Mouse (Mus musculus): ENCODE results near the gene Rhox4d. TPM values are rescaled to one million over a fixed set of nuclear protein-coding genes. Genes with fewer than 3 reads are reported as not detected.
"Not testable (repeated sequence)": the region's sequence is repeated elsewhere in the genome, so short reads cannot be mapped to it uniquely, and the experiment has no call there.

Rhox4d gene
- not detected in 2 replicates for total RNA-seq (2014; rRNA removed)
- not detected in 2 replicates for polyA plus RNA-seq (2015; fragmentation: Nextera tagmentation; extraction: Ambion mirVana)

DNA sequence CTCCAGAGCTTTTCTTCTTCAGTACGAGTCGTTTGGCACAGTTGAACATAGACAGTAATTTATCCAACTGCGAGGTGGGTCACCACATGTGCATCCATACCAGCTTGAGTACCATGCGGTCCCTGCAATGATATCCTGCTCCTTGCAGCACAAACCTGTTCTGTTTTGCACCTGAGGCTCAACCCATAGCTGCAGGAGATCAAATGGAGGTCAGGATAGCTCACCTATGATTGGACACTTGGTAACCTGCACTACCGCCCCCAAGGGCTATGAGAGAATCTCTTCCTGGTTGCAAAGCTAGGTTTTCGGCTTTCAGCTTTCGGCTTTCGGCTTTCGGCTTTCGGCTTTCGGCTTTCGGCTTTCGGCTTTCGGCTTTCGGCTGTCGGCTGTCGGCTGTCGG lies at the start of gene Rhox4d:
Gene Rhox4d (plus strand): TSS at position 301 of the 400 bp plus-strand sequence.
- not testable (repeated sequence) for H3K9me3 ChIP-seq (ENCODE audit: low read length); H3K9ac ChIP-seq; ATAC-seq; H3K27ac ChIP-seq (ENCODE audit: low read depth, low read length); H3K27me3 ChIP-seq (ENCODE audit: insufficient read depth, low read length); H3K4me3 ChIP-seq (ENCODE audit: low read depth, low read length); H3K4me1 ChIP-seq (ENCODE audit: insufficient read depth); H3K36me3 ChIP-seq (ENCODE audit: insufficient read depth); DNase-seq; H3K4me2 ChIP-seq (ENCODE audit: low read depth)
- 92% methylated on average over 16 of the region's 18 CpGs for WGBS

DNA sequence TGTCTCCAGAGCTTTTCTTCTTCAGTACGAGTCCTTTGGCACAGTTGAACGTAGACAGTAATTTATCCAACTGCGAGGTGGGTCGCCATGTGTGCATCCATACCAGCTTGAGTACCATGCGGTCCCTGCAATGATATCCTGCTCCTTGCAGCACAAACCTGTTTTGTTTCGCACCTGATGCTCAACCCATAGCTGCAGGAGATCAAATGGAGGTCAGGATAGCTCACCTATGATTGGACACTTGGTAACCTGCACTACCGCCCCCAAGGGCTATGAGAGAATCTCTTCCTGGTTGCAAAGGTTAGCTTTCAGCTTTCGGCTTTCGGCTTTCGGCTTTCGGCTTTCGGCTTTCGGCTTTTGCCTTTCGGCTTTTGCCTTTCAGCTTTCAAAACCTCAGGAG lies 34.1 kb upstream of the Rhox4d start, which contains the start of gene Rhox4c:
Gene Rhox4c (plus strand): TSS at position 301 of the 400 bp plus-strand sequence.
- not testable (repeated sequence) for H3K4me1 ChIP-seq (ENCODE audit: insufficient read depth); DNase-seq; H3K9me3 ChIP-seq (ENCODE audit: low read length); H3K9ac ChIP-seq; H3K4me2 ChIP-seq (ENCODE audit: low read depth); H3K27ac ChIP-seq (ENCODE audit: low read depth, low read length); ATAC-seq; H3K27me3 ChIP-seq (ENCODE audit: insufficient read depth, low read length); H3K4me3 ChIP-seq (ENCODE audit: low read depth, low read length); H3K36me3 ChIP-seq (ENCODE audit: insufficient read depth)
- 93% methylated on average over 14 of the region's 14 CpGs for WGBS

DNA sequence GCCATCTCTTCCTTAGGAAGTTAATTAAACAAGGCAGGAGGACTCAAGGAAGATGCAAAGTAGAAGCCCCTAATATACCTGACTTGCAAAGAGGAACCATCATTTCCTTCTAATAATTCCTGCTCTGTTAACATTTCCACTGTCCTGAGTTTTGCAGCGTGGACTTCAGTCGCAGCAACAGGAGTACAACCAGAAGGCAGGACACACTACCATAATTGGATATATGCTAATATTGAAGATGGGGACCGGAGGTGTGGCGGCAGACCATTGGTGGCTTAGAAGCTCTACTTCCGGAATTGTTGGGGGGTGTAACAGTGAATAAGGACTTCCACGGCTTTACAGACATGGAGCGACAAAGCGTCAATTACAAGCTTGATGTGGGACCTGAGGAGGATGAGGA lies 16.0 kb downstream of the Rhox4d start, which contains the start of gene Rhox2e:
Gene Rhox2e (plus strand): TSS at position 301 of the 400 bp plus-strand sequence.
- H3K36me3 ChIP-seq (ENCODE audit: insufficient read depth); ATAC-seq: not testable (repeated sequence)

DNA sequence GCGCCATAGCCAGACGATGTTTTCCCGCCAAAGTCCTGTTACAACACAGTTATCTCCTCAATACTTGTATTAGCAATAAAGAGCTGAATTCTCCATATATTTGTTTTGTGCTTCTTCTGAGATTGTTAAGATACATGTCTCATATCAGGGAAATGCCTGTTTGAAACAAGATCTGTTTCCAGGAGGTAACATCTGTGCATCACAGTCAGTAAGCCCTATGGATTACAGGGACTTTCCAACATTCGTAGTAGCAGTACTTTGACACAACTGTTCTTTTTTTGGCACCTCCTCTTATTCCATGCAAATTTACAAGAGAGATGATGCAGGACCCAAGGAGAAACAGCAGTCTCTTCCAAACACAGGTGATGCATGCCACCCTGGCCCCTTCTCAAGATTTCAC lies 27.6 kb downstream of the Rhox4d start, which contains the start of gene Rhox3e:
Gene Rhox3e (plus strand): TSS at position 301 of the 400 bp plus-strand sequence.
- not testable (repeated sequence) for H3K9ac ChIP-seq; DNase-seq; ATAC-seq; H3K4me1 ChIP-seq (ENCODE audit: insufficient read depth); H3K9me3 ChIP-seq (ENCODE audit: low read length); H3K27me3 ChIP-seq (ENCODE audit: insufficient read depth, low read length); H3K4me2 ChIP-seq (ENCODE audit: low read depth); H3K27ac ChIP-seq (ENCODE audit: low read depth, low read length); H3K36me3 ChIP-seq (ENCODE audit: insufficient read depth); H3K4me3 ChIP-seq (ENCODE audit: low read depth, low read length)
- 100% methylated on average over 1 of the region's 4 CpGs for WGBS

More for the DNA sequence above, 16.0 kb downstream of the Rhox4d start, which contains the start of gene Rhox2e:
- not testable (repeated sequence) for H3K4me3 ChIP-seq (ENCODE audit: low read depth, low read length); H3K4me2 ChIP-seq (ENCODE audit: low read depth); H3K9ac ChIP-seq; H3K4me1 ChIP-seq (ENCODE audit: insufficient read depth); H3K27ac ChIP-seq (ENCODE audit: low read depth, low read length); DNase-seq; H3K27me3 ChIP-seq (ENCODE audit: insufficient read depth, low read length); H3K9me3 ChIP-seq (ENCODE audit: low read length)
- 88% methylated on average over 2 of the region's 8 CpGs for WGBS

DNA sequence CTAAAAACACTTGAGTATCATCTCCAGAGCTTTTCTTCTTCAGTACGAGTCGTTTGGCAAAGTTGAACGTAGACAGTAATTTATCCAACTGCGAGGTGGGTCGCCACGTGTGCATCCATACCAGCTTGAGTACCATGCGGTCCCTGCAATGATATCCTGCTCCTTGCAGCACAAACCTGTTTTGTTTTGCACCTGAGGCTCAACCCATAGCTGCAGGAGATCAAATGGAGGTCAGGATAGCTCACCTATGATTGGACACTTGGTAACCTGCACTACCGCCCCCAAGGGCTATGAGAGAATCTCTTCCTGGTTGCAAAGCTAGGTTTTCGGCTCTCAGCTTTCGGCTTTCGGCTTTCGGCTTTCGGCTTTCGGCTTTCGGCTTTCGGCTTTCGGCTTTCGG lies 43.0 kb downstream of the Rhox4d start, which contains the start of gene Rhox4e:
Gene Rhox4e (plus strand): TSS at position 301 of the 400 bp plus-strand sequence.
- WGBS = 94% methylated on average over 10 of the region's 18 CpGs
- not testable (repeated sequence) for H3K9me3 ChIP-seq (ENCODE audit: low read length)

More for the DNA sequence above, 43.0 kb downstream of the Rhox4d start, which contains the start of gene Rhox4e:
- not testable (repeated sequence) for DNase-seq; H3K27ac ChIP-seq (ENCODE audit: low read depth, low read length); ATAC-seq; H3K4me1 ChIP-seq (ENCODE audit: insufficient read depth); H3K9ac ChIP-seq; H3K27me3 ChIP-seq (ENCODE audit: insufficient read depth, low read length); H3K36me3 ChIP-seq (ENCODE audit: insufficient read depth); H3K4me2 ChIP-seq (ENCODE audit: low read depth); H3K4me3 ChIP-seq (ENCODE audit: low read depth, low read length)

Other genes starting within 250 kb of the Rhox4d start
- gene Rhox4a, start 249.0 kb upstream of the Rhox4d start, total RNA-seq (2014; rRNA removed) = not detected in 2 replicates
- gene Rhox4a, start 249.0 kb upstream of the Rhox4d start, polyA plus RNA-seq (2015; fragmentation: Nextera tagmentation; extraction: Ambion mirVana) = not detected in 2 replicates
- not detected in 2 replicates for gene Rhox3a2, start 134.3 kb upstream of the Rhox4d start, total RNA-seq (2014; rRNA removed)
- not detected in 2 replicates for gene Rhox3a2, start 134.3 kb upstream of the Rhox4d start, polyA plus RNA-seq (2015; fragmentation: Nextera tagmentation; extraction: Ambion mirVana)
- not detected in 2 replicates for gene Rhox4a2, start 123.5 kb upstream of the Rhox4d start, total RNA-seq (2014; rRNA removed)
- gene Rhox4a2, start 123.5 kb upstream of the Rhox4d start, polyA plus RNA-seq (2015; fragmentation: Nextera tagmentation; extraction: Ambion mirVana) = not detected in 2 replicates
- not detected in 2 replicates for gene Rhox2b, start 102.3 kb upstream of the Rhox4d start, total RNA-seq (2014; rRNA removed)
- gene Rhox2b, start 102.3 kb upstream of the Rhox4d start, polyA plus RNA-seq (2015; fragmentation: Nextera tagmentation; extraction: Ambion mirVana) = not detected in 2 replicates
- not detected in 2 replicates for gene Rhox4b, start 81.9 kb upstream of the Rhox4d start, total RNA-seq (2014; rRNA removed)
- not detected in 2 replicates for gene Rhox4b, start 81.9 kb upstream of the Rhox4d start, polyA plus RNA-seq (2015; fragmentation: Nextera tagmentation; extraction: Ambion mirVana)
- not detected in 2 replicates for gene Rhox2c, start 60.7 kb upstream of the Rhox4d start, total RNA-seq (2014; rRNA removed)
- not detected in 2 replicates for gene Rhox2c, start 60.7 kb upstream of the Rhox4d start, polyA plus RNA-seq (2015; fragmentation: Nextera tagmentation; extraction: Ambion mirVana)
- not detected in 2 replicates for gene Rhox3c, start 55.8 kb upstream of the Rhox4d start, total RNA-seq (2014; rRNA removed)
- gene Rhox3c, start 55.8 kb upstream of the Rhox4d start, polyA plus RNA-seq (2015; fragmentation: Nextera tagmentation; extraction: Ambion mirVana) = not detected in 2 replicates
- gene Rhox4c, start 34.0 kb upstream of the Rhox4d start, total RNA-seq (2014; rRNA removed) = not detected in 2 replicates
- gene Rhox4c, start 34.0 kb upstream of the Rhox4d start, polyA plus RNA-seq (2015; fragmentation: Nextera tagmentation; extraction: Ambion mirVana) = not detected in 2 replicates
- not detected in 2 replicates for gene Rhox2d, start 20.9 kb upstream of the Rhox4d start, total RNA-seq (2014; rRNA removed)
- gene Rhox2d, start 20.9 kb upstream of the Rhox4d start, polyA plus RNA-seq (2015; fragmentation: Nextera tagmentation; extraction: Ambion mirVana) = not detected in 2 replicates
- not detected in 2 replicates for gene Rhox2e, start 16.1 kb downstream of the Rhox4d start, total RNA-seq (2014; rRNA removed)
- gene Rhox2e, start 16.1 kb downstream of the Rhox4d start, polyA plus RNA-seq (2015; fragmentation: Nextera tagmentation; extraction: Ambion mirVana) = not detected in 2 replicates
- gene Rhox3e, start 27.7 kb downstream of the Rhox4d start, total RNA-seq (2014; rRNA removed) = not detected in 2 replicates
- not detected in 2 replicates for gene Rhox3e, start 27.7 kb downstream of the Rhox4d start, polyA plus RNA-seq (2015; fragmentation: Nextera tagmentation; extraction: Ambion mirVana)
- not detected in 2 replicates for gene Rhox4e, start 43.1 kb downstream of the Rhox4d start, total RNA-seq (2014; rRNA removed)
- not detected in 2 replicates for gene Rhox4e, start 43.1 kb downstream of the Rhox4d start, polyA plus RNA-seq (2015; fragmentation: Nextera tagmentation; extraction: Ambion mirVana)
- gene Rhox2f, start 57.0 kb downstream of the Rhox4d start, total RNA-seq (2014; rRNA removed) = not detected in 2 replicates
- not detected in 2 replicates for gene Rhox2f, start 57.0 kb downstream of the Rhox4d start, polyA plus RNA-seq (2015; fragmentation: Nextera tagmentation; extraction: Ambion mirVana)
- gene Rhox3f, start 66.6 kb downstream of the Rhox4d start, total RNA-seq (2014; rRNA removed) = not detected in 2 replicates
- not detected in 2 replicates for gene Rhox3f, start 66.6 kb downstream of the Rhox4d start, polyA plus RNA-seq (2015; fragmentation: Nextera tagmentation; extraction: Ambion mirVana)
- not detected in 2 replicates for gene Rhox4f, start 93.3 kb downstream of the Rhox4d start, total RNA-seq (2014; rRNA removed)
- gene Rhox4f, start 93.3 kb downstream of the Rhox4d start, polyA plus RNA-seq (2015; fragmentation: Nextera tagmentation; extraction: Ambion mirVana) = not detected in 2 replicates
- not detected in 2 replicates for gene Rhox3g, start 114.3 kb downstream of the Rhox4d start, total RNA-seq (2014; rRNA removed)
- gene Rhox3g, start 114.3 kb downstream of the Rhox4d start, polyA plus RNA-seq (2015; fragmentation: Nextera tagmentation; extraction: Ambion mirVana) = not detected in 2 replicates
- not detected in 2 replicates for gene Rhox2g, start 129.1 kb downstream of the Rhox4d start, total RNA-seq (2014; rRNA removed)
- not detected in 2 replicates for gene Rhox2g, start 129.1 kb downstream of the Rhox4d start, polyA plus RNA-seq (2015; fragmentation: Nextera tagmentation; extraction: Ambion mirVana)
- gene Rhox4g, start 137.0 kb downstream of the Rhox4d start, total RNA-seq (2014; rRNA removed) = not detected in 2 replicates
- not detected in 2 replicates for gene Rhox4g, start 137.0 kb downstream of the Rhox4d start, polyA plus RNA-seq (2015; fragmentation: Nextera tagmentation; extraction: Ambion mirVana)
- not detected in 2 replicates for gene Rhox3h, start 154.4 kb downstream of the Rhox4d start, total RNA-seq (2014; rRNA removed)
- not detected in 2 replicates for gene Rhox3h, start 154.4 kb downstream of the Rhox4d start, polyA plus RNA-seq (2015; fragmentation: Nextera tagmentation; extraction: Ambion mirVana)
- not detected in 2 replicates for gene Rhox2h, start 158.9 kb downstream of the Rhox4d start, total RNA-seq (2014; rRNA removed)
- not detected in 2 replicates for gene Rhox2h, start 158.9 kb downstream of the Rhox4d start, polyA plus RNA-seq (2015; fragmentation: Nextera tagmentation; extraction: Ambion mirVana)

All from forebrain, postnatal 0 days (tissue).